Mouse (Mus musculus): ENCODE measurements around the gene Zfp955b.
"Not testable (repeated sequence)": the region's sequence is repeated elsewhere in the genome, so short reads cannot be mapped to it uniquely, and the experiment has no call there.

- TF ChIP-seq EP300, POLR2A (IDR thresholded peaks at IDR 0.05; ENCODE audit: insufficient read depth, low read depth, low read length): not testable (repeated sequence)
These were observed 469 bp downstream of the Zfp955b start for GRCm38 (mm10) chr17:33289876-33290149.
